Mouse (Mus musculus) retina, postnatal 7 days (tissue): ENCODE results near the gene Anapc1.

Source experiments
- DNase-seq: peaks from one replicate; pipeline ENCODE4 v3.0.0-alpha.2; 2012; ENCODE audit warnings: low read depth, low spot score

Gene Anapc1

GRCm38 (mm10) chr2:128566304-128567147, 120.7 kb downstream of the Anapc1 start:
- no peak for DNase-seq

GRCm38 (mm10) chr2:128565904-128566303, 121.3 kb downstream of the Anapc1 start:
- no peak for DNase-seq

GRCm38 (mm10) chr2:128564195-128564594, 123.0 kb downstream of the Anapc1 start:
- no peak for DNase-seq
